Mouse (Mus musculus) kidney, adult 8-10 months (tissue): ENCODE results near the gene Wdr61.

Experiments
- DNase-seq, 2 experiments: peaks; one replicate each; pipeline ENCODE4 v3.0.0; 2022

The Wdr61 gene

GRCm38 (mm10) chr9:54733921-54734638, at the start of gene Wdr61:
TSS of gene Wdr61 (minus strand) at chr9:54734519.
- peak; percentile 96 to 97 for DNase-seq

DNA sequence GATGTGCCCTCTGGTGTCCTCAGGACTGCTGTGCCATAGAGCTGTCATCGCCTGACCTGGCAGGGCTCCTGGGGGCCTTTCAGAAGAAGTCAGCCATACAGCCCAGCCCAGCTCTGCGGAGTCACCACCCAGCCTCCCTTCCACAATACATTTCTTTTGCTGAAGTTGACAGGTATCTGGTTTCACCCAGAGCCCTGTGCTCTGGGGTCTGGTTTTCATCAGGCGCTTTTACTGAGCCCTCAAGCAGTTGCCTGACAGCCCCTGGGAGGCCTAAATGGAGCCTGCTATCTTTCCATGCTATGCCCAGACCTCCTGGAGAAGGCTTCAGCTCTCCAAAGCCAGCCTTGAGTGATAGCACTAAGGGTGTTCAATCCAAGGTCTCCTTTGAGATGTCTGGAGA, 49.7 kb upstream of the Wdr61 start:
- DNase-seq, result no peak

DNA sequence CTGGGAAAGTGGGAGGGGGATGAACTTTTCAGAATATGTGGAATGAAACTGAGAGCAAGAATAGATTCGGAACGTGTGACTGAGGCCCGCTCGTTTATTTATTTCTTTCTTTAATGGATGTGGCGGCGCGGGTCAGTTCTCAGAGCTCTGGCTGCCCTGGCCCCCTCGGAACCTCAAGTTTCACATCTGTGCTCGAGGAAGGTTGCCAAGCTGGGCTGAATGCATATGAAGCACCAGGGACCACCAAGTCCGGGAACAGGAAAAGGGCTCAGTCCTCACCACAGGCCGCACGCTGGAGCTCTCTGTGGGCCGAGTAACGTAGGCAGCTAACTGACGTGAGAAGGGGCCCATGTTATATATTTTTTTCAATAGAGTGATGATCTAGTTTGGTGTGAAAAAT, 48.2 kb upstream of the Wdr61 start:
- DNase-seq, result no peak

- DNase-seq, result no peak
Observed at GRCm38 (mm10) chr9:54779280-54779679, 45.0 kb upstream of the Wdr61 start.

DNA sequence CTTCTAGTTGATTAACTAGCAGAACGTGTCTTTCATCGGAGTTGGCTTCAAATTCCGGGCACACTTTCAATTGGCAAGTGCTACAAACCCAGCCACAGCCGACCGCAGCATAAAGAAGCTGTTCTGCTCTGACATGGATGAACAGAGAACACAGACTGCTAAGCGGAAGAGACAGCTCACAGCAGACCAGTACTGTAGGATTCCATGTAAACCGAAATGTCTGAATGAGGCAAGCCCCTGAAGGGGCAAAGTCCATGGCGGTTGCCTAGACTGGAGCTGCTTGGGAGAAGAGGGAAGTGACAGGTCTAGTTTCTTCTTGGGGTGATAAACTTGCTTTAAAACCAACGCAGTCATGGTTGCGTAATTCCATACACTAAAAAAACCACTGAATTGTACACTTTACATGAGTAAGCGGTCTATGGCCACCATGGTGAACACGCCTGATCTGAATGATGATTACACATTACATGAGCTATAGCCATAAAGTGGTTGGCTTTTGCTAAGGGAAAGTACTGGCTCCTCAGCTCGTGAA, 42.2 kb upstream of the Wdr61 start:
- DNase-seq, result no peak

DNA sequence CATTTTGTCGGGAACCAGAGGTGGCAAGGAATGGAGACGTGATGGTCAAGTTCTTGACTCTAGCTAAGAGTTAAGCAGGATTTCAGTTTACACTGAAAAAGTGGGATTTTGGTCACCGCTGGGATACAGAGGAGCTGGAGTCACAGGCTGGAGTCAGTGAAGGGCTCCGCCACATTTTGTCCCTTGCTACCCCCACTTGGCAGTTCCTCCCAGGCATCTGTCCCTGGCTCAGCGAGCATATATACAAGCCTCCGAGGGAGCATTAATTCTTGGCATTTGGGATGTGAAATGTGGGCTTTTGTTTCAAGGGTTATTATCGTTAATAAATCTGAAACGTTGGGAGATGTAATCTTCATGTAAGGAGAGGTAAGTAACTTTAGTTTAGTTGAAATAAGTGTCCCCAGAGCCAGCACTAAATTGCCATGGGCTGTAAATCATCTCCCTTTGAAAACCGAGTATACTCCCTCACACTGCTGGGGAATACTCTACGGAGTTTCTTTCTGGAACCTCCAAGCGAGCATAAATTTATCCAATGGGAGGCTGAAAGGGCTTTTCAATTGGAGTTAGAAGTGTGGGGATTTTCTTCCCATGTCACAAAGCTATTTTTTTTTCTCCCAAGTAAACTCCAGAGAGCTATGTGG, 35.9 kb upstream of the Wdr61 start:
- no peak for DNase-seq

- DNase-seq, result no peak
Observed at GRCm38 (mm10) chr9:54765336-54766085, 31.2 kb upstream of the Wdr61 start.

GRCm38 (mm10) chr9:54764561-54765217, 30.4 kb upstream of the Wdr61 start, which contains the start of gene Crabp1:
TSS of gene Crabp1 (plus strand) at chr9:54764748.
- no peak for DNase-seq

- no peak for DNase-seq
Observed at GRCm38 (mm10) chr9:54764091-54764490, 29.8 kb upstream of the Wdr61 start.

- peak in 1 of 2 experiments; percentile 11 for DNase-seq
Observed at GRCm38 (mm10) chr9:54759592-54759991, 25.3 kb upstream of the Wdr61 start.

DNA sequence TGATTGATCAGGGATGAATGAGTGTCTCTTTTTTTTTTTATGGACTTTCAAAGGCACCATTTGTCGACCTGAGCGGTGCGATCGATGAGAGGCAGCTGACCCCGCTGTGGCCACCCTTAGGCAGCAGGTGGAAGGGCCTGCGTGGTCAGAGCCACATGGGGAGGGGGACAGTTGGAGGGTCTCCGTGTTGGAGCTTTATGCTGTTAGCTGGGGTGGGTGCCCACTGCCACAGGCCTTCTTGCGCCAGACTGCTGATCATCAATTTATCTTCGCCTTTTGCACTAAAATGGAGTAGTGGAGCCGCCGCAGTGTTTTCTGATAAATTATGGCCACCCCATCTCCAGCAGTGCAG, 18.6 kb upstream of the Wdr61 start:
- no peak for DNase-seq

DNA sequence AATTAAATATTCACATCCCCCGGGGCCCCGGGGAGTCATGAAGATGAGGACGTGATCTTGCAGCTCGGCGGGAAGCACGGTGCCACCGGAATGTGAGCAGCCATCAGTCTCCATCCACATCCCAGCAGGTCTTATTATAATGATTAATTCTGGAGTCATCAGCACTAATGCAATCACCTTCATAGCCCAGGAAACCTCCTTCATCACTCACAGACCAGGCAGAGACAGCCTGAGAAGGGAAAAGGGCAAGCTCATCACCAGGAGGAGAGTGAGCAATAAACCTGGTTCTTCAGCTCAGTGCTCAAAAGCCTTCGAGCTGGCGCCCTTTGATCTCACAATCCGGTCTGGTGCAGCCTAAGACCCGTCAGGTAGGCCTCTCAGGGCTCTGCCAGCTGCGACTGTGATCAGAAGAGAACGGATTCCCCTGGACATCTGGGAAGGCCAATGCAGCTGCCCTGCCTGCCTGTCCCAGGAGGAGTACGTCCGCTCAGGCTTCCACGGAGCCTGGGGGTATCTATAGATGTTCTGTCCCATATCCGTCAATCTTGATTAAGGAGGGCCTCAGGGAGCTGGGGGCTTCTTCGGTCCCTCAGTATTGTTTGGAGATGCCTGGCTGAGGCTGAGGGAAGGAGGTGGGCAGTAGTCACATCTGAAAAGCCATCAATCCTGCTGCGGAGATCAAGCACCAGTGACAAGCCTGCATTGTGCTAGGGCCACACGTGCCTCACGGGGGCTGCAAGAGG, 18.1 kb upstream of the Wdr61 start:
- DNase-seq, result no peak

DNA sequence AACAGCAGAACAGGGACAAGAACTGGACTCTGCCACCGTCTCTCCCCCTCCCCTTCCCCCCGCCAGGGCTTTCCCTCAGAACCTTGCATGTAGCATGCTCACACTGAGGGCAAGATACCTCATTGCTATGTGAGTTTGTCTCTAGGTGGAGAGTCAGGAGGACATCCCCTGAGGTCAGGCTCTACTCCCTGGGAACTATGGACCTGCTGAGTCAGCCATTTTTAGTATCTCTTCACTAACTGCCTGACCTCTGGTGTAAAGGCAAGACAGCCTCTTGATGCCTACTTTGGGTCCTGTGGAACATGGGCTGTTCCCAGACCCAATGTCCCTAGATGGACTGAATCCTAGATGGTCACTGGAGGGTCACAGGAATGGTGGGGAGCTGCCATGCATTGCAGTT, 17.4 kb upstream of the Wdr61 start:
- DNase-seq, result no peak

DNA sequence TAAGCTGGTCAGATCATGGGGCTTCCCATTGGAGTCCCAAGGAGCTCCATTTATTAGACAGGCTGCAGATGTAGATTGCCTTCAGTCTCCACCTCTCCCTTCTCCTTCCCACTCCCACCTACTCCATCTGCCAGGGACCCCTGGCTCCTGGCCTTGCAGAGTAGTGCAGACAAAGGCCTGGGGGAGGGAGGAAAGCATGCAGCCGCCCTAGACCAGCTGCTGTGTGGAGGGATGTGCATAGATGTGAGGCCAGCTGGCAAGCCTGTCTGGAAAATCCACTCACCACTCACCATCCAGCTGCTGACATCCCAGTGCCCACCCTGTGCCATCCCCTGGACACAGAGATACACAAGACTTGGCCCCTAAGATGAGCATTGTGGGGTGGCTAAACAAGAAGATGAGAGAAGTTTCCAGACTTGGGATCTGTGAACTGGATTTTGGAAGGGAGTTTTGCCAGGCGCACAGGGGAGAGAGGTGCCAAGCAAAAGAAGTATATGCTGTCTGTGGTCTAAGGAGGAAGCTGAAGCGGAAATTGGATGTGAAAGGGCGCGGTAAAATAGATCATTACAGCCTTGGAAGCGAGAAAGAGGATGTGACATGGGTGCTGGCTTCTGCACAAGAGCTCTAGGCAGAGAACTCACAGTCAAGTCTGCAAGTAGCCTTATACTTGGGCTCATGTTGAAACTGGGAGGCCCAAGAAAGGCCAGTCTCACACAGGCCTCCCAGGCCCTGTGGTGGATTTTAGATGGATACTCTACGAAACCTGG, 16.1 kb upstream of the Wdr61 start:
- DNase-seq, result no peak

DNA sequence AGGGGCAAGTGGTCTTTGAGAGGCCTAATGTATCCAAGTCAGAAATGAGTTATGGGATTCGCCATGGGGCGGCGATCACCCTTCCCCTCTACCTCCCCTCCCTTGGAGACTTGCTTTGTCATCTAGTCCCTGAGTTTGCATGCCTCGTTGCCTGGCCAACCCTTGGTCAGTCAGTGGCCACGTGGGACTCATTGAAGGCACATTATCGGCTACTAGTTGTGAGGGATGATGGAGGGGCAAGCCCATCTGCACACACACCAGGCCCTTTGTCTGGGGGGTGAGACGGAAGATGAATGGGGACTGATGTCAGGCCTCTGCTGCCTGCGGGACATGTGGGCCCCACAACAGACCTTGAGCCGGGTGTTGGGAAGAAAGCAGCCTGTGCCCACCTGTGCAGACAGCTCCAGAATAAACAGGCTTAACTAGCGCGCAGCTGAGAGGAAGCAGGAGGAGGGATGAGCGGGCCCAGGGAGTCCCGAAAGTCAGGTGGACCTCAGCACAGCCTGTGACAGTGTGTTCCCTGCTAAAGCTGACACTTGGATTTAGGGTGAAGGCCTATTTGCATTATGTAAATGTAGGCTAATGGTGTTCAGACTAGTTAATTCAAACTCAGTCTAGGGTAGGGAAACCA, 11.5 kb upstream of the Wdr61 start:
- no peak for DNase-seq

GRCm38 (mm10) chr9:54743891-54744290, 9.6 kb upstream of the Wdr61 start:
- no peak for DNase-seq

DNA sequence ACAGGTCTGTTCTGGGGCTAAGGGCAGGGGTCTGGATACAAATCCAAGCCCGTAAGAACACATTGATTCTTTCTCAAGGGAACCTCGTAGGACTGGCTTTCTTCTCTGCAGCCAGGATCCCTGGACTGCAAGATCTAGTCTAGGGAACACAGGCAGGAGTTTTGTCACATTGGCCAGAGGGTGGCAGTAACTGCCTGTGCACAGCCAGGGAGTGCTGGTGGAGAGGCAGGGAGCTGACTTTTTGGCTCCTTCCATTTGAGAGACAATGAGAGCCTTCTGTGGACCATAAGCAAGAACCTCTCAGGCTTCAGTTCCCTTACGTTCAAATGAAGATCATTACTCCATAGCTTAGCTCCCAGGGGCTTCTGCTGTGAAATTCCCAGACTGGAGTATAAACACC, 4.1 kb upstream of the Wdr61 start:
- DNase-seq, result peak; percentile 24 to 52

- peak; percentile 34 to 46 for DNase-seq
Observed at GRCm38 (mm10) chr9:54736284-54736701, 2.0 kb upstream of the Wdr61 start.

DNA sequence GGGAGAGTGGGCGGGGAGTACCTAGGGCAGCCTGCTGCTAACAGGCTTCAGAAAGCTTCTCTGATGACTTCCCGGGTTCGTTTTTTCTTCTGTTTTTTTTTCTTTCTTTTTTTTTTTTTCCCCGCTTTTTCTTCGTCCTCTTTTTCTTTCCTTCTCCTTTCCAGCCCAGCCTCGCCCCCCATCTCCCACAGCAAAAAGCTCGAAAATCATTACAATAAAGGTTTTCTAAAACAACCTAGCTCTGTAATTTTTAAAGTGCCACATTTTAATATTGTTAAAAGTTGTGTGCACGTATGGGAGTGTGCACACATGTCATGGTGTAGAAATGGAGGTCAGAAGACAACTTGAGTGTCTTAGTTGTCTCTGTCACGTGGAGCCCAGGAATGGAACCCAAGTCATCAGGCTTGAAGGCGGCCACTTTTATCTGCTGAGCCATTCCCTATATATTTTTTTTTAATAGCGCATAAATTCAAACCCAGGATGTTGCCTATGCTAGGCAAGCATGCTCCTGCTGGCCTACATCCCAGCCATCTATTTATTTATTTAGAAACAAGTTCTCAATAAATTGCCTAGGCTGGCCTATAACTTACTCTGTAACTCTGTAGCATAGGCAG, 427 bp upstream of the Wdr61 start:
- DNase-seq, result peak in 1 of 2 experiments; percentile 9

DNA sequence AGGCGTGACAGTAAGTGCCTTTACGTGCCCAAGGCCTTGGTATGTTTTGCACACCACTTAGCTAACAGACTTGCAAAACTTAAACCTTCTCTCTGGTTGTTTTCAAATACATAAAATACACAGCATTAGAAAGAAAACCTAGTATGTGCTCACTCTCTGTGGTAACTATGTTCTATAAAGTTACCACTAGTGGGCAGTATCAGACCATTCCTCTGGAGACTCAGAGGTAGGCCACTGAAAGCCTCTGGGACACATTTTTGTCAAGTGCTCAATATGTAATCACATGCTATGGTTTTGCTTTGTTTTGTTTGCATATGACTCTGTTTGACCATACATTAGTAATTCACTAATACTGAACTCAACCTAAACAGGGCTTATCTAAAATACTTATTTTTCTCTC, 2.2 kb downstream of the Wdr61 start:
- DNase-seq, result no peak

DNA sequence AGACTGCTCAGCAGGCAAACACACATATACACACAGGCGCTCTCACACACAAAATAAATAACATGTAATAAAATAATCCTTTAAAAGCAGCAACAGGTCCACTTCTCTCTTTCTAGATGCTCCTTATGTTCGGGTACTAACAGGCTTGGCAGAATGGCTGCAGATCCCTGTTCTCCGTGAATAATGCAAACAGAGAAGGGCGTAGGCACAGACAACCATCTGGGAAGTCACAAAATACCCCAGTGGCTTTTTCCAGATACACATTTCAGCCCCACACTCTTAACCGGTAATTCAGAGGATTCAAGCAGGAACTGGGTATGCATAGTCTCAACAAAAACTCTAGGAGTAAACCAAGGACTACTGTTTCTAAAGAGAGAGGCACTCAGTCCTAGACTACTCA, 8.0 kb downstream of the Wdr61 start:
- DNase-seq, result no peak
